Mouse (Mus musculus) left cerebral cortex, postnatal 10 days (tissue): ENCODE results near the gene Gm29427. TPM values are rescaled to one million over a fixed set of nuclear protein-coding genes. Genes with fewer than 3 reads are reported as not detected.

Experiments used
- DNase-seq, 2 experiments: peaks; one replicate each; pipeline ENCODE4 v3.0.0; 2021 to 2022; ENCODE audit warnings: low spot score in 2 of 2, mixed read lengths in 1 of 2; ENCODE audit errors: extremely low spot score in 1 of 2
- intact Hi-C: fragments of 180-260 bp; cut with DNase I; formaldehyde crosslinking; loops from one replicate; pipeline ENCODE4 v1.15.1; 2025
- total RNA-seq, 2 experiments: library from RNA; stranded (reverse); gene quantifications; 2 replicates each; pipeline ENCODE4 v1.2.3; 2021

Gm29427 gene
- total RNA-seq, 2 experiments from 2014 or later: not detected

DNA sequence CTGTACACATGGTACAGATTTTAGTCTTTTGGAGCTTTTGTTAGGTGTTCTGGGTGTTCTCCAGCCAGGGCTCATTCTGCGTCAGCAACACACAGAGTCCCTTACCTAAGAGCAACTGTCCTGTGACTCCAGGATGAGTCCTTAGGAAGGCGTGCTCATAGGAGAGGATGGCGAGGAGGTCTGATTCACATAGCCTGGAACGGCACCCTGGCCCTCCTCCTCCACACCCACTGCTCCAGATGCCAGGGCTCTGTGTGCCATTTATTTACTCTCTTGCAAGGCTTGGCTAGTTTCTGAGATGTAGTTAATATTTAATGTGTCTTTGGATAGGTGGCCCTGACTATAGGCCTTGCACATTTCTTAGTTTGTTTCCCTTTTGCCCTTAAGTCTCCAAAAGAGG is 18.1 kb upstream of the Gm29427 start:
- intact Hi-C loops: no loop called here
- no peak for DNase-seq

DNA sequence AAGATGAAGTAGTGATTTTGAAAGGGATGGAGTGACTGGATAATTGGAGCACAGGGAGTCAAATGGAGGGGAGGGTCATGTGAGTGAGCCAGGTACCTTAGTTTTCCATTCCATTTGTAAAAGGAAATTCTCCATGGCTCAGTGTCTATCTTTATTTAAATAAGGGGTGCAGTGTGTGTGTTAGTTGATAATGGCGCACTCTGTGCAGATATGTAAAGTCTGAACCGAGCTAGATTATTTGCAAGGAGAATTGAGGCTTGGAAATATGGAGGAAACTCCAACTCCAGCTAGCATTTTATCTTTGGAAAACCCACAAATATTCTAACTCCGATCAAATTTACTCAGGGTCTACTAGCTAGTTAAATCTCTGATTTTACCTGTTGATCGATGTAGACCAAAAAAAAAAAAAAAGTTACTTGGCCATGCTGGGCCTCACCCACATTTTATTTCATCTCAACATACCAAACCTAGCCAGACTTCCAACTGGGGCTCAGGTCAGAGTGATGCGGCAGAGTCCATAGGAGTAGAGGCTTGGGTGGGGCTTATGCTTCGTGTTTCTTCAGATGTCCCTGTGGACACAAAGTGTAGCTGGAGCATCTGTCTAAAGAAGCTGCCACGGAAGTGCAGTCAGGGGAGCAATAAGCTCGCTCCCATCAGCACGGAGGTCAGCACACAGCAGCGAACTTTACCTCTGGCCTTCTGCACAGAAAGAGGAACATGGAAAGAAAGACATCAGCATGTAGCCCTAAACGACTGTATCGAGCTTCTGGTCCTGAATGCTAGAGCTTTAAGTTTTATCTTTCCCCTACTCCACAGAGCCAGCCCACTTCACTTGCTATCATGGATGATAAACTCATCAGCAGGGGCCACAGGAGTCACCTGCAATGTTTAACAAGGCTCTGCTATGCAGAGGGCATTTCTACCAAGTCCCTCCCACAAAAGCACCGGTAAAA is 17.4 kb upstream of the Gm29427 start:
- no peak for DNase-seq
- intact Hi-C loops: no loop called here

DNA sequence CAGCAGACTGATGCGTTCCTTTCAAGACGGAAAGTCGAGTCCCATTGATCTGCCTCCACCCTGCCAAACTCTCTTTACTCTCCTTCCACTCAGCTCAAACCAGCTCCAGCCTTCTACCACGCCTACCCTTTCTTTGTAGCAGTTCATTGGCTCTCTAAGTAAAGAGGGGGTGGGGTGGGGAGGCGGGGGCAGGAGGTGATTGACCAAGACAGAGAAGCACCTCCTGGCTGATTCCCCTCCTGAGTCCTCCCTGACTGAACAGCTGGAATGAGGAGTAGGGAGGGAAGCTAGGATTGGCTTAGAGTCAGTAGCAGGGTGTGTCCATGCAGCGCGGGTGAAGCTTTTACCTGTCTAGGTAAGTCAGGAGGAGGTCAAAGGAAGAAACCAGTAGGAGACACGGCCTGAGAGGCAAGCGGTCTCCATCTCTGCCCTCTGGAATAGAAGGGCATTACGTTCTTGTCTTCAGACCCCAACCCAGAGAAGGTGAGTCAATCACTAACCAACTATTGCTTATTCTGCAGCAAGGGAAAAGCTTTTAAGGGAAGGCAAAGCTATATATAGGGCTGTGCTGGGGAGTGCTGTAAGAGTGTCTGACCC is 16.2 kb upstream of the Gm29427 start, which contains the start of gene AA986860:
Gene AA986860 (plus strand): TSS at position 236 of the 597 bp plus-strand sequence.
- no peak for DNase-seq
- intact Hi-C loops: no loop called here

DNA sequence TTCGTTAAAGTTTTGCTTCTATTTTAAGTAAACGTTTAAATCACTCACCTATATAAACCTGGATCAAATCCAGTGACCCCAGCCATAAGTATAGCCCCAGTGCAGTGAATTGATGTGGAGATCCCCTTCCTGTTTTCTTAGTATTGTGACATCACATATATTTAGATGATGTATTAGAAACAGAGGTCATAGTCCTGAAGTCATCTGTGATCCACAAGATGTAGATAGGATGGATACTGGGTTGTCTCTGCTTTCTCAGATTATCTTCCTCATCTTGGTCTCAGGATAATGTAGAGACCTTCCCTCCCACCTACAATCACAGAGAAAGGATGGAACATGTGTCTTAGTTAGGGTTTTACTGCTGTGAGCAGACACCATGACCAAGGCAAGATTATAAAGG is 13.6 kb upstream of the Gm29427 start, which contains the start of gene Pfkfb2:
Gene Pfkfb2 (minus strand): TSS at position 101 of the 400 bp plus-strand sequence.
- intact Hi-C loops: no loop called here

DNA sequence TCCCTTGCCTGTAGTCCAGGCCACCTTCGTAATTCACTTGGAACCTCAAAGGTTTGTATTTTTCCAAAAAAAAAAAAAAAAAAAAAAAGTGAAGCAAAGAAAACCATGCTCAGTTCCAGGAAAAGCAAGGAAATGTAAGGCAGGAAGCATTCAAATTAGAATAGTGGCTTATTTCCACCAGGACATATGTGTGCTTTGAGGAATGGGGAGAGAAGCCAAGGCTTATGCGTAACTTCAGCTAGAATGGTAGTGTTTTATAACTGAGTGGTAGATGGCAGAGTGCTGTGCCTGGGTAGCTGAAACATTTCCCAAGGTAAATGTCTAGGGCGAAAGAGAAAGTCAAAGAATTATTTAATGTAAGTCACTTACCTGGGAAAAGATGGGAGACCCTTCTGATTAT is 13.1 kb upstream of the Gm29427 start:
- intact Hi-C loops: no loop called here
- no peak for DNase-seq

More for the DNA sequence above, 13.6 kb upstream of the Gm29427 start, which contains the start of gene Pfkfb2:
- DNase-seq: no peak

DNA sequence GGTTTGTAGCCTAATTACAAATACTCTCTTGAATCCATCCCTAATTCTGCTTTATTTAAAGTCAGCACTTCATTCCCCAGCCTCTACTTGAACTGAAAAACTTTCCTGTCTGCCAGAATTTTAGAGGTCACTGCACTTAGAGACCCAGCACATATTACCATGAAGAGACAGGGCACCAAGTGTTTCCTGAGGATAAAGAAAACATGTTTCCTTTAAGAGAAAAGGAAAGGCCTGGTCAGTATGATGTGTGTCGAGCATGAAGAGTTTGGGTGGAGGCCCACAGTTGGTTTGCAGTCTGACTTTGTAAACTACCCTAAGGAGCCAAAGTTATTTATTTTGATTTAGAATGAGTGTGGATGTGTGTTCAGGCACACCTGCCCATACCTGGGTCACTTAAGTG is 12.5 kb upstream of the Gm29427 start:
- intact Hi-C loops: no loop called here
- no peak for DNase-seq

DNA sequence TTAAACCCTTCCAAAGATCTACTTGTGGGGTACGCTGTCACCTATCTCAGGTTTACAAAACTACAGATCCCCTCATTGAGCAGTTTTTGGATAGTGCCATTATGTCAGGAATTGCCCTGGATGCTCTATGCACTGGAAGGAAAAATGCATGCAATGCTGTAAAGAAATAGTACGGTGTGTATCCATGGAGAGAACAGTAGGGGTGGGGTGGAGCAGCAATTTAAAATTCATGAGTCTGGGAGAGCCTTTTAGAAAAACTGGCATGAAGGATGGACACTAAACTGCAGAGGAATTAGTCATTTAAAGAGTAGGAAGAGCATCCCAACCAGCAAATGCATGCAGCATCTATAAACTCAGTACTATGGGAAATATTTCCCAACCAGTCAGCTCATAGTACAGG is 10.8 kb upstream of the Gm29427 start:
- intact Hi-C loops: no loop called here
- no peak for DNase-seq

DNA sequence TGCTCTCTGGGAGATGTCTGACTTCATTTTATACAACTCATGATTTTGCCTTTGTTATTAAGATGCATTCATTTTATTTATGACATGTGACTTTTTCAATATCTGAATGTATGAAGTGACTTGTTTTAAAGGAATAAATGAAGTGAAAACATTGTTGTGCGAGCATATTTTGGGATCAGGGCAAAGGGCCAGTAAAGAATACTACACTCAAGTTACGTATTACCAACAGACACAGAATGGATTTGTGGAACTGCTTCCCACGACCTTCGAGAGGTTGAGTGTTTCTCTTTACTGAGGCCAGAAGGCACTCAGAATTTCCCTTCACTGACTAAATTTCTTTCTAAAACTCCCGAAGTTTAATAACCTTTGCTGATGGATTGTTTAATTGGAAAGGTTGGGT is 8.6 kb upstream of the Gm29427 start:
- intact Hi-C loops: no loop called here
- no peak for DNase-seq

DNA sequence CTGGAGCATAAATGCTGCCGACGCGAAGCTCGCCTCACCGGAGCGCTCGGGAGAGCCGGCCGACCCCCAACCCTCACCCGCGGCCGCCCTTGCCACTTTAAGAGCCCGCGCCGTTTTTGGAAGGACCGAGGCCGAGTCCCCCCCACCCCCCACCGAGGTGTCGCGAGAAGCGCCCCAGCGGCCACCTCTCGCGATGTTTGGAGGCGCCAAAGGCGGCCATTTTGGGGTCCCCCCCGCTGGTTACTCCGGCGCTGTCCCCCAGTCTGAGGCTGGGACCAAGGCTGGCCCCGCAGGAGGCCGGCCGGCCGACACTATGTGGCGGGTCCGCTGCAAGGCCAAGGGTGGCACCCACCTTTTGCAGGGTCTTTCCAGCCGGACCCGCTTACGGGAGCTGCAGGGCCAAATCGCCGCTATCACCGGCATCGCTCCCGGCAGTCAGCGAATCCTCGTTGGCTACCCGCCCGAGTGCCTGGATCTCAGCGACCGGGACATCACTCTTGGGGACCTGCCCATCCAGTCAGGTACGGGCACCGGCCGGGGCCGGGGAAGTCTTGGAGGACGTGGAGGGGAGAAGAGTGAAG is 1.8 kb upstream of the Gm29427 start, which contains the start of gene Yod1:
Gene Yod1 (plus strand): TSS at position 37 of the 581 bp plus-strand sequence.
- intact Hi-C loops: no loop called here
- peak; percentile 81 to 96 for DNase-seq

DNA sequence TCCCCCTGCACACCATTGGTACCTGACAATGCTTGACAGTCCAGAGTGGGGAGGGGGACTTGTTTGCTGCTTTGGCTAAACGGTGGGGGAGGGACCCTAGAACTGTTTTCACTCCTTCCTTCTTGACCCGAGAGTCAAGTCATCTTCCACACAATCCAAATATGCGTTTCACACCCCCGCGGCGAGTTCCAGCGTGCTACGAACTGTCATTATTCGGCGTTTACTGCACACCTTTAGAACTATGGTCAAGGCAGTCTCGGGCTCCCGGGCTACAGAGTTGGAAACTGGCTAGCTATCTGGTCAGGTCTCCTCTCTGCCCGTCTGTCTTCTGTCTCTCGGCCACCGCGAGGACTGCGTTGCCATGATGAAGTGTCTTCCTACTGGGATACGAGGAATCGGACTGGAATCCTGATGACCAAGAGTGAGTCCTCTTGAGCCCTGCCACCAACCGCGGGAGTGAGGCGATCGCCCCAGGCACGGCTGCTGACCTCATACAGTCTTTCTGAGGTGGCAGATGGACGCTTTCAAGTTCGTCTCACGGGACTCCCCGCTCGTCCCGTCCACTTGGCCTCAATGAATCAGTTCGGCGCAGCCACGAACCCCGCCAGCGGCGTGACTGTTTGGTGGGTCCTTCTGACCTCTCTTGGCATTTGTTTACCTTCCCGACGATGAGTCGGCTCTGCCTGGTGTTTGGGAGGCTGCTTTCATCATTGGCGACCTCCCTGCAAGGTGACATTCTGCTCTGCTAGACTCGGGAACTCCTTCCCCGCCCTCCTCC is 1.1 kb upstream of the Gm29427 start:
- intact Hi-C loops: no loop called here
- DNase-seq: peak; percentile 13 to 48

DNA sequence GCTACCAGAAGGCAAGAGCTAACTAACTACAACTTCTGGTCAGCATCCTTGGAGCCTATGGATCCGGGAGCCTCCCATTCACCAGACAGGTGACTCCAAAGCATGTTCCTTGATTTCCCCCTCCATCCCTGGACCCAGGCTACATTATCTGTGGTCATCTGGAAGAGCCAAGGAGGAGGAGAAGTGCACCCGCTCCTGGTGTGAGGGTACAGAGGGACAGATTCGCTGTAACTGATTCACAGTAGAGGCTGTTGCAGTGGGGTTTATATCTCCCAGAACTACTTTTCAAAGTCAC is 566 bp upstream of the Gm29427 start:
- DNase-seq: no peak
- intact Hi-C loops: no loop called here

DNA sequence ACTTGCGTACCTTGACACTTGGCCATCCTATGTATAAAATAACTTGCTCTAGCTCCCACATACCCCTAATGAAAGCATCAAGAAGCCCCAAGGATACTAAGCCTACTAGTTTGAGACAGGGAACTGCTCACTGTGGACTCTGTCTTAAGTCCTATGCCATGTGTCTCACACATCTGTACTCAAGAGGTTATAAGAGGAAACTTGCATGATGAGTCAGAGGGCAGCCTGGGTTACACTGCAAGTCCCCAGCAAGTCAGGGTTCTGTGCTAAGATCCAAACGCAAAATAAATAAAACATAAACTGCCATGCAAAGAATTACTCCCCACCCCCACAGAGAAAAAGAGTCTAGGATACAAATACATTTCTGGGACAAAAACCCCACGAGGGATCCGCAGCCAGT is 1.6 kb downstream of the Gm29427 start:
- DNase-seq: no peak
- intact Hi-C loops: no loop called here

DNA sequence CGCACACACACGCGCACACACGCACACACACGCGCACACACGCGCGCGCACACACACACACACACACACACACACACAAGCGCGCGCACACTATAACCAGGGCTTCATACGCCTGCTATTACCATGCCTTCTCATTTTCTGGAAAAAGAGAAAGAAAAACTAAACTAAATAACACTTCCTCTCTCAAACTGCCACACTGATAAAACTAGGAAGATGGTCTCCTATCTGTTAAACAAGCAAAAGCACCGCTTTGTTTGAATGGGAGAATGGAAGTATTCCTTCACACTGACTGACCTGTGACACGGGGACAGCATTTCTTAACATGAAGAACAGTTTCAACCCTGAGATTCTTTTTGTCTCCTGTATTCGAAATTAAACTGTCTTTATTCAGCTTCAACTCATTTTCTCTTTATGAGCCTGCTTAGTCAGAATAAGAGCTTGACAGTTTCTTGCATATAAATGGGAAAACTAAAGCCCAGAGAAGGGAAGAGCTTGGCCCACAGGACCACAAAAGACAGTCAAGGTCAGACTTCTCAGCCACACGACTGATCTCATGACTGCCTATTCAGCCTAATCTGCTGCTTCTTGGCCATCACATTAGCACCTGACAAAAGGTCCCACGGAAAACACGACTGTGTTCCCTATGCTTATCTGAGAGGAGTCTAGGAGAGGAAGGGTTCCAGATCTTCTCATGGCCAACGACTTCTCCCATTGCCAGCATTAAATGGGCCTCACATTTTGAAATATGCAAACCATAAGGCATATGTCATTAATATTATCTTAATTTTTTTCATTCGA is 5.1 kb downstream of the Gm29427 start:
- intact Hi-C loops: no loop called here
- DNase-seq: no peak

DNA sequence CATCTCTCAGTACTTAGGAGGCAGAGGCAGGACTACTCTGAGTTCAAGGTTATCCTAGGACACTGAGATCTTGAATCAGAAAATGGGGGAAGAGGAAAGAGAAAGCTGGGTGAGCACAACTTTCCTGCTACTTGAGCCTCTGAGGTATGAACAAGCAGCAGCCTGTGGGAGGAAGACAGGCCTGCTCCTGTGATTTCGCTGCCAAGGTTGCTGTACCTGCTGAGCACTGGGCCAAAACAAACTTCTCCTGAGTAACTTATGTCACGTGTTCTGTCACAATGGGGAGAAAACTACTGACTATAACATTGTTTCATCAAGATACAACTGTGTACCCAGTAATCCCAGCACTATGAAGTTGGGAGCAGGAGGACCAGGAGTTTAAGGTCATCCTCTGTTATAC is 12.0 kb downstream of the Gm29427 start:
- no peak for DNase-seq
- intact Hi-C loops: loop anchor here (5.0 kb wide), 1 partner anchor 349 kb away; no protein-coding TSS in a partner anchor

DNA sequence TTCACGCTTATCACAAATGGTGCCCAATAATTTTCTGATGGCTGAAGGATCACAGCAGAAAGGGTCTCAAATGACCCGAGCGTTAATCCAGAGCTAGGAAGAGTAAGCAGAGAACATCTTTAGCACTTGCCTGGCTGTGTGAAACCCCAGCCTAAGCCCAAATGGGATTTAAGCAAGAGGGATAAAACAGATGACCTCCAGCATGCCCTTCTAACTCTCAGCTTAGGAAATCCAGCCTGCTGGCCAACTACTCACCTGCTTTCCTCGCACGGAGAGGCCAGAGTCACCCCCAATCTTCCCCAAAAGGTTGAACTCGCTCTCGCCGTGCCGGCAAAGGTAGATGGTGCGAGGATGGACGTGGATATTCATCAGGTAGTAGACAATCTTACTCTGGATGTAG is 13.6 kb downstream of the Gm29427 start:
- intact Hi-C loops: loop anchor here (5.0 kb wide), 1 partner anchor 350 kb away; no protein-coding TSS in a partner anchor
- DNase-seq: no peak

DNA sequence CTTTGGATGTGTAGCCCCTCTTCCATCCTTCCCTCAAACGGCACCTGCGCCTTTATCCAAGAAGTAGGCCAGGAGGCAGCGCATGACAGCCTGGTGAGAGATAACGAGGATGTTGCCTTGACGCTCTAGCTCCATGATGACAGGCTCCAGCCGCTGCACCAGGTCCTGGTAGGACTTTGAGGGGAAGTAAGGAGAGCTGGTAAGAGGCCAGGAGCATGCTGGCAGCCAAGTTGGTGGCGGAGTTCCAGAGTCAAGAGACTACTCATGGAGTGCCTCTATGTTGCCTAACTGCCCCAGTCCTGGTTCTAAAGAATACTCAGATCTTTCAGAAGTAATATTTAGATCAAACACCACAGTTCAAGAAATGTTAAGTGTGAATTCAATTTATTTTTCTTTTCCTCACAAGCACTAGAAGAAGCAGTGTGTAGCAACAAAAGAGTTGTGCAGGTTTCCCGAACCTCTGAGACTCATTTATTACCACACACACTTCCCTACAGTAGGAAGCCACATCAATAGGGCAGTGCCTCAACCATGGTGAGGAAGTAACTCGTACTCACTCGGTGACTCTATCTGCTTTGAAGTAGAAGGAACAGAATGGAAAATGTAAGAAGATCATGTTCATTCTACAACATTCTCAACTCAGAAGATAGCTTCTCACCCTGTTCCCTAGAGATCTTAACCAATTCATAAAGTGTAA is 15.5 kb downstream of the Gm29427 start:
- intact Hi-C loops: loop anchor here (5.0 kb wide), 1 partner anchor 352 kb away; no protein-coding TSS in a partner anchor

DNA sequence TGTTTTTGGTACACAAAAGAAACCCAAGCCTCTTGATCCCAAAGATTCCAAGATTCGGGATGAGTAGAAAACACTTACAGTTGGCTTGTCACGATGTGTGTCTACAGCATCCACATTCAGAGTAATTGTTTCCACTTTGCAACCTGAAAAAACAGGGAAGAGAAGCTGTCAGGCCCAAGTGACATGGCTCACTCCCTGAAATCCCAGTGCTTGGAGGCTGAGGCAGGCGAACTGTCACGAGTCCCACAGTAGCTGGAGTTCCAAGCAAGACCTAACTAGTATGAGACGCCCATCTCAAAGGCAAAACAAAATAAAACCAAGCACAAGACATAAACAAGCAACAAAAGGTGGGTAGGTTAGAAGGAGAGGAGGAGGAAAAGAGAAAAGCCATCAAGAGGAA is 17.0 kb downstream of the Gm29427 start:
- intact Hi-C loops: no loop called here

More for the DNA sequence above, 15.5 kb downstream of the Gm29427 start:
- peak; percentile 28 to 46 for DNase-seq

DNA sequence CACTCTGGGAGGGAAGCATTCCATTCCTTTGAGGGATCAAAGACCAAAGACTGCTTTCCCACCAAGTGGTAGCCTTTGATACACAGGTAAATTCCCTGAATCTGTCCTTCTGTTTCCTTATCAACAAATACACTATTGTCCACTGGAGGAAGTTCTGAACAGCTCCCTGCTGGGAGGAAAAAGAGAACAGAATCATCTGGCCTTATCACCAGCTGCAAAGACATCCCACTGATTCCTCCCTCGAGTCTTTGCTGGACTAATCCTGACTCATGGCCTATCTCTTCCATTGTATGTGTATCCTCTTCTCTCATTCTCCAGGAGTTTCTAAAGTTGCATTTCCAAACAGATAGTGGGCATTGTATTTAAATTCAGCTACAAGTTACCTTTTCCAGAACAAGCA is 31.7 kb downstream of the Gm29427 start:
- no peak for DNase-seq
- intact Hi-C loops: no loop called here

More for the DNA sequence above, 17.0 kb downstream of the Gm29427 start:
- no peak for DNase-seq
